Mouse (Mus musculus): Measurements from ENCODE around the gene Cyp2s1. TPM values are rescaled to one million over a fixed set of nuclear protein-coding genes. Genes with fewer than 3 reads are reported as not detected.
A peak's percentile ranks its signal among the peaks of the same experiment; 100 is the strongest.

Gene Cyp2s1
- 1.6 and 1.9 TPM in 2 replicates for polyA plus RNA-seq (2014; fragmentation: Nextera tagmentation; extraction: Ambion mirVana)

GRCm38 (mm10) chr7:25816241-25816919 is at the start of gene Cyp2s1:
Cyp2s1 (minus strand) TSS chr7:25816913.
- ATAC-seq (ENCODE audit: insufficient number of reproducible peaks, low FRiP score, low TSS enrichment, low read depth) (peak; percentile 75), DNase-seq (ENCODE audit: low spot score) (peak; percentile 58)
- Histone ChIP-seq H3K4me2 (ENCODE audit: low read depth, severe bottlenecking) (peak within 1 kb of the TSS; percentile 73), H3K9me3 (ENCODE audit: control insufficient read depth, low read length) (no peaks in the 10 kb centered on the region), H3K4me1 (ENCODE audit: control insufficient read depth, insufficient read depth, low read length) (peaks cover 6% of the 10 kb centered on the region), H3K27ac (replicated peaks; ENCODE audit: low read depth, low read length) (no peak within 1 kb of the TSS), H3K36me3 (ENCODE audit: control insufficient read depth, insufficient read depth, low read length) (no peaks in the 10 kb centered on the region), H3K9ac (ENCODE audit: low read length) (peak within 1 kb of the TSS; percentile 53), H3K4me3 (ENCODE audit: low read depth, low read length) (peak within 1 kb of the TSS; percentile 39), H3K27me3 (ENCODE audit: control insufficient read depth, insufficient read depth, low read length) (peaks cover 11% of the 10 kb centered on the region)
- WGBS, result 1% methylated on average over 40 of the region's 40 CpGs

- 69% methylated on average over 5 of the region's 5 CpGs for WGBS
- H3K27ac ChIP-seq (replicated peaks; ENCODE audit: low read depth, low read length), result no peak overlapping the region
- no peaks in the 10 kb centered on the region; the same call in 1 of the 2 replicates for H3K9me3 ChIP-seq (ENCODE audit: control insufficient read depth, low read length)
- no peak for ATAC-seq (ENCODE audit: insufficient number of reproducible peaks, low FRiP score, low TSS enrichment, low read depth)
- no peak for DNase-seq (ENCODE audit: low spot score)
- H3K27me3 ChIP-seq (ENCODE audit: control insufficient read depth, insufficient read depth, low read length), result no peaks in the 10 kb centered on the region
- no peak overlapping the region for H3K4me3 ChIP-seq (ENCODE audit: low read depth, low read length)
- H3K36me3 ChIP-seq (ENCODE audit: control insufficient read depth, insufficient read depth, low read length), result no peaks in the 10 kb centered on the region
- no peak overlapping the region for H3K4me2 ChIP-seq (ENCODE audit: low read depth, severe bottlenecking)
- H3K4me1 ChIP-seq (ENCODE audit: control insufficient read depth, insufficient read depth, low read length), result no peaks in the 10 kb centered on the region
- no peak overlapping the region for H3K9ac ChIP-seq (ENCODE audit: low read length)
Observed at GRCm38 (mm10) chr7:25864861-25865260, 48.1 kb upstream of the Cyp2s1 start.

DNA sequence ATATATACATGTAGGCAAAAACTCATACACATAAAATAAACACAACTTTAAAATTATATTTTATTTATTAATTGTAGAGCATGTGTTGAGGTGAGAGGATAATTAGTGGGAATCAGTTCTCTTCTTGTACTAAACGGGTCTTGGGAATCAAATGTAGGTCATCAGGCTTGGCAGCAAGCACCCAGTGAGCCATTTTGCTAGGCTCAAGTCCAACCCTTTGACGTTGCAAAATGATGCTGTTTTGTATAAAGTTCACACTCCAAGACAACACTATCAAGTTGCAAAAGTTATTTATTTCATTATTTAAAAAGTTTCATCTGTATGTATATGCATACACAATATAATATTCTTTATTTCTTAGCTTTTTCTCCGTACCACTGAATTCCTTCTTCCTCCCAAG is 47.0 kb upstream of the Cyp2s1 start:
- ATAC-seq (ENCODE audit: insufficient number of reproducible peaks, low FRiP score, low TSS enrichment, low read depth), result no peak
- Histone ChIP-seq H3K9ac (ENCODE audit: low read length) (no peak overlapping the region), H3K4me1 (ENCODE audit: control insufficient read depth, insufficient read depth, low read length) (no peaks in the 10 kb centered on the region), H3K9me3 (ENCODE audit: control insufficient read depth, low read length) (no peaks in the 10 kb centered on the region; the same call in 1 of the 2 replicates), H3K27ac (replicated peaks; ENCODE audit: low read depth, low read length) (no peak overlapping the region), H3K36me3 (ENCODE audit: control insufficient read depth, insufficient read depth, low read length) (no peaks in the 10 kb centered on the region), H3K4me2 (ENCODE audit: low read depth, severe bottlenecking) (no peak overlapping the region), H3K27me3 (ENCODE audit: control insufficient read depth, insufficient read depth, low read length) (no peaks in the 10 kb centered on the region), H3K4me3 (ENCODE audit: low read depth, low read length) (no peak overlapping the region)
- no peak for DNase-seq (ENCODE audit: low spot score)
- 87% methylated on average over 3 of the region's 3 CpGs for WGBS

- Histone ChIP-seq H3K4me2 (ENCODE audit: low read depth, severe bottlenecking) (no peak overlapping the region), H3K27ac (replicated peaks; ENCODE audit: low read depth, low read length) (no peak overlapping the region), H3K9ac (ENCODE audit: low read length) (no peak overlapping the region), H3K9me3 (ENCODE audit: control insufficient read depth, low read length) (no peaks in the 10 kb centered on the region), H3K4me1 (ENCODE audit: control insufficient read depth, insufficient read depth, low read length) (no peaks in the 10 kb centered on the region), H3K27me3 (ENCODE audit: control insufficient read depth, insufficient read depth, low read length) (no peaks in the 10 kb centered on the region), H3K4me3 (ENCODE audit: low read depth, low read length) (no peak overlapping the region), H3K36me3 (ENCODE audit: control insufficient read depth, insufficient read depth, low read length) (no peaks in the 10 kb centered on the region)
- WGBS, result 84% methylated on average over 2 of the region's 2 CpGs
- no peak for DNase-seq (ENCODE audit: low spot score)
- ATAC-seq (ENCODE audit: insufficient number of reproducible peaks, low FRiP score, low TSS enrichment, low read depth), result no peak
Observed at GRCm38 (mm10) chr7:25862365-25862764, 45.7 kb upstream of the Cyp2s1 start.

DNA sequence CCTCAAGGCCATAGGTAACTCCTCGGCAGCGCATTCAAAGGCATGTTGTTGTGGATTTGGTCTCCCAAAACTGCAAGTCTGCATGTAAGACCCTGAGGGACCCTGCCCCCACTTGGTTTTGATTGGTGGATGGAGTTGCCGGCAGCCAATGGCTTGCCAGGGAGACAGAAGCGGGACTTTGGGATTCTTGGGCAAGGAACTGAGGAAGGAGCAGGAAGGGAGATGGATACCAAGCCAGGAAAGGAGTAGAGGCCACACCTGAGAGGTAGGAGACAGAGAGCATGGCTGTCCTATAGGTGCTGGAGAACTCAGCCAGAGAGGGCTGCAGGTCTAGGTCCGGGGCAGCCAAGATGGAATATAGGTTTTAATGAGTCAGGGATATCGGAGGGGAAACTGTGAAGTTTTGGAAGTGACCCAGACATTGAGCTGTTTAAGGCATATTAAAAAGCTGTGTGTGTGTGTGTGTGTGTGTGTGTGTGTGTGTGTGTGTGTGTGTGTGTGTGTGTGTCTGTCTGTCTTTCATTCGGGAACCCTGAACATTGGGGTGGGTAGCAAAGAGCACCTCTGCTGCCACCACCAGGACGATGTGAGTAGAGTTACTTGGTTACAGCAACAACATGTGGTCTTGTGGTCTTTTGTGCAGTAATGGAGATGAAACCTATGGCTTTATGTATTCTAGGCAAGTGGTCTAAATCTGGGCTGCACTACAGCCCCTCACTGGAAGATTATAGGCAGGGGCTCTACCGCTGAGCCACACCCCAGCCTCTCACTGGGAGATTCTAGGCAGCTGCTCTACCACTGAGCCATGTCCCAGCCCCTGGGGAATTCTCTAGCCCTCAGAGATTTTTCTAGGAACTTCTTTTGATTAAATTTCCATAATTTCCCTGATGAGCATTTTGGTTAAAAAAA is 43.5 kb upstream of the Cyp2s1 start:
- Histone ChIP-seq H3K9ac (ENCODE audit: low read length) (no peak overlapping the region), H3K4me1 (ENCODE audit: control insufficient read depth, insufficient read depth, low read length) (no peaks in the 10 kb centered on the region), H3K27ac (replicated peaks; ENCODE audit: low read depth, low read length) (no peak overlapping the region), H3K36me3 (ENCODE audit: control insufficient read depth, insufficient read depth, low read length) (no peaks in the 10 kb centered on the region), H3K9me3 (ENCODE audit: control insufficient read depth, low read length) (no peaks in the 10 kb centered on the region), H3K4me2 (ENCODE audit: low read depth, severe bottlenecking) (peak overlapping the region; percentile 60), H3K27me3 (ENCODE audit: control insufficient read depth, insufficient read depth, low read length) (no peaks in the 10 kb centered on the region), H3K4me3 (ENCODE audit: low read depth, low read length) (peak overlapping the region; percentile 24)
- DNase-seq (ENCODE audit: low spot score) (peak; percentile 74), ATAC-seq (ENCODE audit: insufficient number of reproducible peaks, low FRiP score, low TSS enrichment, low read depth) (peak; percentile 76; the same call in 1 of the 2 replicates)
- WGBS, result 18% methylated on average over 9 of the region's 9 CpGs

GRCm38 (mm10) chr7:25855082-25855481 is 38.4 kb upstream of the Cyp2s1 start:
- ATAC-seq (ENCODE audit: insufficient number of reproducible peaks, low FRiP score, low TSS enrichment, low read depth), result no peak
- WGBS, result 37% methylated on average over 8 of the region's 8 CpGs
- H3K9me3 ChIP-seq (ENCODE audit: control insufficient read depth, low read length), result no peaks in the 10 kb centered on the region
- no peaks in the 10 kb centered on the region for H3K36me3 ChIP-seq (ENCODE audit: control insufficient read depth, insufficient read depth, low read length)
- H3K27ac ChIP-seq (replicated peaks; ENCODE audit: low read depth, low read length), result no peak overlapping the region
- H3K4me2 ChIP-seq (ENCODE audit: low read depth, severe bottlenecking), result no peak overlapping the region
- peak; percentile 78 for DNase-seq (ENCODE audit: low spot score)
- no peaks in the 10 kb centered on the region for H3K4me1 ChIP-seq (ENCODE audit: control insufficient read depth, insufficient read depth, low read length)
- H3K4me3 ChIP-seq (ENCODE audit: low read depth, low read length), result no peak overlapping the region
- no peak overlapping the region for H3K9ac ChIP-seq (ENCODE audit: low read length)
- no peaks in the 10 kb centered on the region for H3K27me3 ChIP-seq (ENCODE audit: control insufficient read depth, insufficient read depth, low read length)

DNA sequence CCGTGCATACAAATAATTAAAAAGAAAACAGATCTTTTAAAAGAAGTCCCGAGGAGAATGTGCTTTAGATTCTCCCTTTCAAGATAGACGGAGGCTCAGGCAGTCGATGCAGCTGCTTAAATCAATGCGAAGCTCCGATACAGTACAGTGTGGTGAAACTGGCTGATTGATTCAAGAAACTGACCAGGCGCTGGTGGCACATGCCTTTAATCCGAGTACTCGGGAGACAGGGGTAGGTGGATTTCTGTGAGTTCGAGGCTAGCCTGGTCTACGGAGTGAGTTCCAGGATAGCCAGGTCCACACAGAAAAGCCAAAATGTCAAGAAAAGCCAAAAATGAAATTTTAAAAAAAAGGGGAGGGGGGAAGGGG is 31.7 kb upstream of the Cyp2s1 start:
- peak overlapping the region; percentile 26 for H3K4me3 ChIP-seq (ENCODE audit: low read depth, low read length)
- peak overlapping the region; percentile 33 for H3K4me2 ChIP-seq (ENCODE audit: low read depth, severe bottlenecking)
- no peaks in the 10 kb centered on the region for H3K4me1 ChIP-seq (ENCODE audit: control insufficient read depth, insufficient read depth, low read length)
- 25% methylated on average over 11 of the region's 11 CpGs for WGBS
- DNase-seq (ENCODE audit: low spot score) (no peak), ATAC-seq (ENCODE audit: insufficient number of reproducible peaks, low FRiP score, low TSS enrichment, low read depth) (0 out of 2 replicates have a peak, but pooled peaks have one; percentile 54)
- H3K9ac ChIP-seq (ENCODE audit: low read length), result peak overlapping the region; percentile 50; the same call in 1 of the 2 replicates
- no peaks in the 10 kb centered on the region for H3K27me3 ChIP-seq (ENCODE audit: control insufficient read depth, insufficient read depth, low read length)
- no peak overlapping the region for H3K27ac ChIP-seq (replicated peaks; ENCODE audit: low read depth, low read length)
- H3K36me3 ChIP-seq (ENCODE audit: control insufficient read depth, insufficient read depth, low read length), result no peaks in the 10 kb centered on the region
- H3K9me3 ChIP-seq (ENCODE audit: control insufficient read depth, low read length), result no peaks in the 10 kb centered on the region

- DNase-seq (ENCODE audit: low spot score) (peak; percentile 95), ATAC-seq (ENCODE audit: insufficient number of reproducible peaks, low FRiP score, low TSS enrichment, low read depth) (peak; percentile 84)
- Histone ChIP-seq H3K4me1 (ENCODE audit: control insufficient read depth, insufficient read depth, low read length) (no peaks in the 10 kb centered on the region), H3K4me3 (ENCODE audit: low read depth, low read length) (peak overlapping the region; percentile 26), H3K27ac (replicated peaks; ENCODE audit: low read depth, low read length) (no peak overlapping the region), H3K9me3 (ENCODE audit: control insufficient read depth, low read length) (no peaks in the 10 kb centered on the region), H3K36me3 (ENCODE audit: control insufficient read depth, insufficient read depth, low read length) (no peaks in the 10 kb centered on the region), H3K9ac (ENCODE audit: low read length) (peak overlapping the region; percentile 50; the same call in 1 of the 2 replicates), H3K27me3 (ENCODE audit: control insufficient read depth, insufficient read depth, low read length) (no peaks in the 10 kb centered on the region), H3K4me2 (ENCODE audit: low read depth, severe bottlenecking) (peak overlapping the region; percentile 33)
- WGBS, result 12% methylated on average over 13 of the region's 13 CpGs
Observed at GRCm38 (mm10) chr7:25847722-25848443, 31.2 kb upstream of the Cyp2s1 start.
